Mouse (Mus musculus) embryonic facial prominence, embryonic 14.5 days (tissue): ENCODE measurements at regions not wholly inside any gene's neighbourhood (a gene's known extent, or its start where the extent isn't known, plus 50 kb on each side); places are given as distances from the start of the nearest gene placed in this dataset.

Experiments
- ATAC-seq: fragments of 200-750 bp; cut with Nextera tagmentation; 2 replicates; pipeline ENCODE4 v1.8.0; 2017; ENCODE audit warnings: low read depth, moderate number of reproducible peaks, moderate TSS enrichment
- DNase-seq: peaks from one replicate; pipeline ENCODE4 v3.0.0-alpha.2; 2015; ENCODE audit warnings: low spot score
- H3K27ac ChIP-seq: fragments of 300-500 bp; sonication (generic); replicated peaks from 2 replicates; pipeline ENCODE4 v1.5.1; 2014; ENCODE audit warnings: low read depth, mild to moderate bottlenecking, low read length, moderate library complexity
- H3K27me3 ChIP-seq: fragments of 300-500 bp; sonication (generic); replicated peaks from 2 replicates; pipeline ENCODE4 v1.6.1; 2014; ENCODE audit warnings: low read length; ENCODE audit not compliant: control insufficient read depth, insufficient read depth
- H3K36me3 ChIP-seq: fragments of 300-500 bp; sonication (generic); 2 replicates; pipeline ENCODE4 v1.6.1; 2014; ENCODE audit warnings: low read length, mixed read lengths; ENCODE audit not compliant: control insufficient read depth, insufficient read depth
- H3K4me1 ChIP-seq: fragments of 300-500 bp; sonication (generic); 2 replicates; pipeline ENCODE4 v1.6.1; 2014; ENCODE audit warnings: antibody characterized with exemption, low read length; ENCODE audit not compliant: control insufficient read depth, insufficient read depth
- H3K4me2 ChIP-seq: fragments of 300-500 bp; sonication (generic); 2 replicates; pipeline ENCODE4 v1.6.1; 2014; ENCODE audit warnings: low read depth, mild to moderate bottlenecking, low read length, moderate library complexity, mixed read lengths
- H3K4me3 ChIP-seq: fragments of 300-500 bp; sonication (generic); 2 replicates; pipeline ENCODE4 v1.5.1; 2014; ENCODE audit warnings: low read depth, mild to moderate bottlenecking, low read length
- H3K9ac ChIP-seq: fragments of 300-500 bp; sonication (generic); 2 replicates; pipeline ENCODE4 v1.6.1; 2014; ENCODE audit warnings: low read depth, mild to moderate bottlenecking, low read length, moderate library complexity, mixed read lengths
- H3K9me3 ChIP-seq: fragments of 300-500 bp; sonication (generic); 2 replicates; pipeline ENCODE4 v1.6.1; 2016; ENCODE audit warnings: low read length; ENCODE audit not compliant: control insufficient read depth
- WGBS: fragments of 180-500 bp; shearing (Covaris S2); extraction: QIAGEN DNeasy Blood & Tissue Kit; methylation state at CpG from one replicate; pipeline ENCODE4 v1.1.7; 2014; 5-methylcytosine and 5-hydroxymethylcytosine counted together

GRCm38 (mm10) chr1:135665484-135665883 lies 54.4 kb upstream of the Csrp1 start:
- no peak overlapping the region for H3K4me3 ChIP-seq
- H3K27ac ChIP-seq, result no peak overlapping the region
- WGBS, result 47% methylated on average over 8 of the region's 8 CpGs
- H3K36me3 ChIP-seq, result no peaks in the 10 kb centered on the region
- H3K27me3 ChIP-seq, result no peaks in the 10 kb centered on the region
- peaks cover 14% of the 10 kb centered on the region for H3K4me1 ChIP-seq
- no peak overlapping the region for H3K4me2 ChIP-seq
- no peaks in the 10 kb centered on the region for H3K9me3 ChIP-seq
- H3K9ac ChIP-seq, result no peak overlapping the region
- DNase-seq (no peak), ATAC-seq (no peak)

- H3K4me2 ChIP-seq, result no peak overlapping the region
- H3K4me1 ChIP-seq, result peaks cover 19% of the 10 kb centered on the region
- no peaks in the 10 kb centered on the region for H3K36me3 ChIP-seq
- H3K27me3 ChIP-seq, result no peaks in the 10 kb centered on the region
- peak; percentile 80 for DNase-seq
- no peak overlapping the region for H3K27ac ChIP-seq
- H3K9ac ChIP-seq, result no peak overlapping the region
- H3K9me3 ChIP-seq, result no peaks in the 10 kb centered on the region
- no peak overlapping the region for H3K4me3 ChIP-seq
- WGBS, result 32% methylated on average over 3 of the region's 3 CpGs
- peak; percentile 69; the same call in 1 of the 2 replicates for ATAC-seq
Observed at GRCm38 (mm10) chr1:135668331-135668730, 51.5 kb upstream of the Csrp1 start.

GRCm38 (mm10) chr1:135668951-135669350 lies 50.9 kb upstream of the Csrp1 start:
- H3K36me3 ChIP-seq, result no peaks in the 10 kb centered on the region
- 70% methylated on average over 7 of the region's 7 CpGs for WGBS
- no peaks in the 10 kb centered on the region for H3K27me3 ChIP-seq
- H3K4me2 ChIP-seq, result no peak overlapping the region
- no peak overlapping the region for H3K4me3 ChIP-seq
- DNase-seq, result no peak
- H3K27ac ChIP-seq, result no peak overlapping the region
- H3K4me1 ChIP-seq, result peaks cover 19% of the 10 kb centered on the region
- H3K9me3 ChIP-seq, result no peaks in the 10 kb centered on the region
- no peak for ATAC-seq
- no peak overlapping the region for H3K9ac ChIP-seq

GRCm38 (mm10) chr1:135669803-135670202 lies 50.1 kb upstream of the Csrp1 start:
- Histone ChIP-seq H3K4me3 (no peak overlapping the region), H3K4me1 (peaks cover 19% of the 10 kb centered on the region), H3K27ac (no peak overlapping the region), H3K9me3 (no peaks in the 10 kb centered on the region), H3K27me3 (no peaks in the 10 kb centered on the region), H3K9ac (no peak overlapping the region), H3K4me2 (no peak overlapping the region), H3K36me3 (no peaks in the 10 kb centered on the region)
- ATAC-seq (no peak), DNase-seq (no peak)
- 52% methylated on average over 7 of the region's 7 CpGs for WGBS
